Mouse (Mus musculus) stomach, postnatal 0 days (tissue): ENCODE results near the gene C5ar2.

Experiments used
- CTCF ChIP-seq: IDR thresholded peaks from 2 replicates; pipeline ENCODE4 v1.5.1; 2016; ENCODE audit warnings: antibody characterized with exemption, low read depth, mild to moderate bottlenecking, moderate library complexity
- EP300 ChIP-seq: optimal IDR thresholded peaks from 2 replicates; pipeline ENCODE3; 2016; ENCODE audit warnings: antibody characterized with exemption

- TF ChIP-seq CTCF (no peak), EP300 (no peak)
Observed at GRCm38 (mm10) chr7:16244067-16244466, at the start of gene C5ar2.
